Mouse (Mus musculus) embryonic facial prominence, embryonic 14.5 days (tissue): ENCODE measurements around the gene Ltv1. TPM values are rescaled to one million over a fixed set of nuclear protein-coding genes. Genes with fewer than 3 reads are reported as not detected.

Source experiments
- ATAC-seq: fragments of 200-750 bp; cut with Nextera tagmentation; 2 replicates; pipeline ENCODE4 v1.8.0; 2017; ENCODE audit warnings: low read depth, moderate number of reproducible peaks, moderate TSS enrichment
- DNase-seq: peaks from one replicate; pipeline ENCODE4 v3.0.0-alpha.2; 2015; ENCODE audit warnings: low spot score
- H3K27ac ChIP-seq: fragments of 300-500 bp; sonication (generic); replicated peaks from 2 replicates; pipeline ENCODE4 v1.5.1; 2014; ENCODE audit warnings: low read depth, mild to moderate bottlenecking, low read length, moderate library complexity
- H3K27me3 ChIP-seq: fragments of 300-500 bp; sonication (generic); replicated peaks from 2 replicates; pipeline ENCODE4 v1.6.1; 2014; ENCODE audit warnings: low read length; ENCODE audit not compliant: control insufficient read depth, insufficient read depth
- H3K36me3 ChIP-seq: fragments of 300-500 bp; sonication (generic); 2 replicates; pipeline ENCODE4 v1.6.1; 2014; ENCODE audit warnings: low read length, mixed read lengths; ENCODE audit not compliant: control insufficient read depth, insufficient read depth
- H3K4me1 ChIP-seq: fragments of 300-500 bp; sonication (generic); 2 replicates; pipeline ENCODE4 v1.6.1; 2014; ENCODE audit warnings: antibody characterized with exemption, low read length; ENCODE audit not compliant: control insufficient read depth, insufficient read depth
- H3K4me2 ChIP-seq: fragments of 300-500 bp; sonication (generic); 2 replicates; pipeline ENCODE4 v1.6.1; 2014; ENCODE audit warnings: low read depth, mild to moderate bottlenecking, low read length, moderate library complexity, mixed read lengths
- H3K4me3 ChIP-seq: fragments of 300-500 bp; sonication (generic); 2 replicates; pipeline ENCODE4 v1.5.1; 2014; ENCODE audit warnings: low read depth, mild to moderate bottlenecking, low read length
- H3K9ac ChIP-seq: fragments of 300-500 bp; sonication (generic); 2 replicates; pipeline ENCODE4 v1.6.1; 2014; ENCODE audit warnings: low read depth, mild to moderate bottlenecking, low read length, moderate library complexity, mixed read lengths
- H3K9me3 ChIP-seq: fragments of 300-500 bp; sonication (generic); 2 replicates; pipeline ENCODE4 v1.6.1; 2016; ENCODE audit warnings: low read length; ENCODE audit not compliant: control insufficient read depth
- WGBS: fragments of 180-500 bp; shearing (Covaris S2); extraction: QIAGEN DNeasy Blood & Tissue Kit; methylation state at CpG from one replicate; pipeline ENCODE4 v1.1.7; 2014; 5-methylcytosine and 5-hydroxymethylcytosine counted together
- polyA plus RNA-seq: library from polyadenylated mRNA; unstranded; fragments of >200 nt; fragmentation: Nextera tagmentation; extraction: Ambion mirVana; gene quantifications from 2 replicates; pipeline ENCODE4 v1.2.1, GENCODE M21; 2014

Gene Ltv1
- 72.2 and 77.3 TPM in 2 replicates for polyA plus RNA-seq

GRCm38 (mm10) chr10:13192731-13193351 is at the start of gene Ltv1:
Ltv1 (minus strand) TSS chr10:13193168.
- WGBS, result 1% methylated on average over 37 of the region's 43 CpGs
- Histone ChIP-seq H3K27ac (peak within 1 kb of the TSS; percentile 90), H3K4me2 (peak within 1 kb of the TSS; percentile 71), H3K9ac (peak within 1 kb of the TSS; percentile 92), H3K36me3 (peaks cover 25% of the 10 kb centered on the region), H3K4me1 (peaks cover 6% of the 10 kb centered on the region), H3K9me3 (no peaks in the 10 kb centered on the region), H3K4me3 (peak within 1 kb of the TSS; percentile 88), H3K27me3 (no peaks in the 10 kb centered on the region)
- DNase-seq (peak; percentile 98), ATAC-seq (peak; percentile 98)

GRCm38 (mm10) chr10:13240431-13240830 is 47.5 kb upstream of the Ltv1 start:
- no peaks in the 10 kb centered on the region for H3K27me3 ChIP-seq
- no peak overlapping the region for H3K4me3 ChIP-seq
- DNase-seq (no peak), ATAC-seq (no peak)
- no peak overlapping the region for H3K9ac ChIP-seq
- H3K27ac ChIP-seq, result no peak overlapping the region
- peaks cover 30% of the 10 kb centered on the region; the same call in 1 of the 2 replicates for H3K36me3 ChIP-seq
- 77% methylated on average over 4 of the region's 4 CpGs for WGBS
- no peaks in the 10 kb centered on the region for H3K4me1 ChIP-seq
- no peaks in the 10 kb centered on the region for H3K9me3 ChIP-seq
- H3K4me2 ChIP-seq, result no peak overlapping the region

DNA sequence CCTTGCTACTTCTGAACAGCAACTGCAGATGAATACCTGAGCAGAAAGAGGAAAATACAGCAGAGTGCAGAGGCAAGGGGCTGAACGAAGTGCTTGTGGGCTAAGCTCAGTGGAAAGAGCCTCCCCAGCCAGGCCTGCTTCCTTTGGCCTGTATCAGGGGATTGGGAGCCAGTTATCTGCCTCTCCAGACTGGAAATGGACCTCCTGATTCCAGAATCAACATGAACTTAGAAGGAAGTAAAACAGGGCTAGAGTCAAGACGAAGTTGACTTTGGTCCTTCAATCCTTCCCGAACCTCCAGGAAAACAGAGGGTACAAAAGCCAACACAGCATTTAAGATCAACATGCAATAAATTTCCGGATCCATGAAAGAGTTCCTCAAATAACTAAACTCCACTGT is 45.2 kb upstream of the Ltv1 start:
- H3K9ac ChIP-seq, result no peak overlapping the region
- WGBS, result 84% methylated on average over 4 of the region's 4 CpGs
- no peak overlapping the region for H3K4me3 ChIP-seq
- H3K4me2 ChIP-seq, result no peak overlapping the region
- no peak for DNase-seq
- H3K27me3 ChIP-seq, result no peaks in the 10 kb centered on the region
- H3K27ac ChIP-seq, result no peak overlapping the region
- no peak for ATAC-seq
- H3K9me3 ChIP-seq, result no peaks in the 10 kb centered on the region
- H3K4me1 ChIP-seq, result no peaks in the 10 kb centered on the region; the same call in 1 of the 2 replicates
- peaks cover 23% of the 10 kb centered on the region; the same call in 1 of the 2 replicates for H3K36me3 ChIP-seq

DNA sequence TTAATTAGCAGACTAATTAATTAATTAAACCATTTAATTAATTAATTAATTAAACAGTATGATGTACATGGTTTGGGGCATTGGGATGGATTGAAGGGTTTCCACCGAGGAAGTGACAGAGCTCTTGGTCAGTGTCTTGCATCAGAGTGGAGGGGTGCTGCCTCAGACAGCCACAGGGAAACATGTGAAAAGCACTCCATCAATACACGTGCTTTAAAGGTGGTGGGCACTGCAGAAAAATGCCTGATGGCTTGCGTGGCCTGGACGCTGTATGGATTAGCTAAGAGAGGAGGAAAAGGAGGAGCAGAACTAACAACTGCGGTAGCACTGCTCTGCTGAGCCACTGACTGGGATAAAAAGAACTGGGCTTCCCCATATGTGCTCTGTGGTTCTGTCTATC is 43.9 kb upstream of the Ltv1 start:
- Histone ChIP-seq H3K4me3 (no peak overlapping the region), H3K4me2 (no peak overlapping the region), H3K4me1 (no peaks in the 10 kb centered on the region; the same call in 1 of the 2 replicates), H3K27ac (no peak overlapping the region), H3K9ac (no peak overlapping the region), H3K27me3 (no peaks in the 10 kb centered on the region), H3K36me3 (peaks cover 28% of the 10 kb centered on the region; the same call in 1 of the 2 replicates), H3K9me3 (no peaks in the 10 kb centered on the region)
- ATAC-seq (no peak), DNase-seq (no peak)
- 87% methylated on average over 5 of the region's 5 CpGs for WGBS

GRCm38 (mm10) chr10:13234503-13234902 is 41.5 kb upstream of the Ltv1 start:
- no peak overlapping the region for H3K4me2 ChIP-seq
- peak; percentile 57; the same call in 1 of the 2 replicates for ATAC-seq
- H3K4me1 ChIP-seq, result no peaks in the 10 kb centered on the region; the same call in 1 of the 2 replicates
- DNase-seq, result peak; percentile 79
- H3K36me3 ChIP-seq, result peaks cover 26% of the 10 kb centered on the region; the same call in 1 of the 2 replicates
- no peak overlapping the region for H3K9ac ChIP-seq
- 47% methylated on average over 3 of the region's 3 CpGs for WGBS
- H3K4me3 ChIP-seq, result no peak overlapping the region
- peak overlapping the region; percentile 63 for H3K27ac ChIP-seq
- no peaks in the 10 kb centered on the region for H3K9me3 ChIP-seq
- H3K27me3 ChIP-seq, result no peaks in the 10 kb centered on the region

DNA sequence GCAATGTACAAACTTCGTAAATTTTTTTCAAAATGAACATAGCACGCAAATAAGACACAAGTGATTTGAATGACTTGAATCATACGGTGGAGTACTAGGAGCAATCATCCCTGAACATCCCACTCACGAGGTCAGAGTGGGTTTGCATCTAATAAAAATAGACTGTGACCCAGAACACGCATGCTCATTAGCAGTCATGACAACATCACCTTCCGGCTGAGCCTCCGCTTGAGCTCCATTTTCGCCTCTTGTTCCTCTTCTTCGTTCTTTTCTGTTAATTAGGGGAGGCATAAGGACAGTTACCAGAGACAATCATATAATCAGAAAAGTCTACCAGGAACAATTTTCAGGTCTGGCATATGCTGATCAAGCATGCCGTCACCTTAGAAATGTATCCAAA is 41.0 kb upstream of the Ltv1 start:
- Histone ChIP-seq H3K9me3 (no peaks in the 10 kb centered on the region), H3K27ac (peak overlapping the region; percentile 63), H3K36me3 (peaks cover 26% of the 10 kb centered on the region; the same call in 1 of the 2 replicates), H3K4me3 (no peak overlapping the region), H3K27me3 (no peaks in the 10 kb centered on the region), H3K4me2 (no peak overlapping the region), H3K9ac (no peak overlapping the region), H3K4me1 (no peaks in the 10 kb centered on the region; the same call in 1 of the 2 replicates)
- no peak for DNase-seq
- WGBS, result 85% methylated on average over 10 of the region's 10 CpGs
- ATAC-seq, result no peak

DNA sequence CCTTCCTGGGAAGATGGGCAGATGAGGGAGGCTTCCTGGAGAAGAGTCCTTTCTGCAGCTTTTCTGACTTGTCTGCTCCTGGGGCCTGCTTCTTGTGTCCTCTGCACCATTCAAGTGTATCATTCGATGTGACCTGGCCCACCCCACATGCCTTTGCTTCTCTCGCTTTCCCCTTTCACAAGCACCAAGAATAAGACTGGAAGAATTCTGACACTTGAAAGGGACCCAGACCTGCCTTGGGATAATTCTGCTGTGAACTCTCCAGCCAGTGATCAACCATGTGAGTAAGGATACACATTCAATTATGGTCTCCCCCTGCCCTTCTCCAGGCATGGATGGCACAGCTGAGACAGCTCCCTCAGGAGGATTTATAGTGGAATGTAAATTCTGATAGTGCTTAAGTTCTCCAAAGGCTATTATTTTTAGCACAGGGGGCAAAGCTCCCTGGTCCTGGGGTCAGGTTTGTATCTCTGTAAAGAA is 40.2 kb upstream of the Ltv1 start:
- no peak overlapping the region for H3K4me2 ChIP-seq
- no peak overlapping the region for H3K4me3 ChIP-seq
- peaks cover 29% of the 10 kb centered on the region for H3K36me3 ChIP-seq
- WGBS, result 75% methylated on average over 2 of the region's 2 CpGs
- no peaks in the 10 kb centered on the region for H3K9me3 ChIP-seq
- H3K27ac ChIP-seq, result no peak overlapping the region
- no peak overlapping the region for H3K9ac ChIP-seq
- ATAC-seq, result no peak
- H3K27me3 ChIP-seq, result no peaks in the 10 kb centered on the region
- DNase-seq, result no peak
- no peaks in the 10 kb centered on the region; the same call in 1 of the 2 replicates for H3K4me1 ChIP-seq

DNA sequence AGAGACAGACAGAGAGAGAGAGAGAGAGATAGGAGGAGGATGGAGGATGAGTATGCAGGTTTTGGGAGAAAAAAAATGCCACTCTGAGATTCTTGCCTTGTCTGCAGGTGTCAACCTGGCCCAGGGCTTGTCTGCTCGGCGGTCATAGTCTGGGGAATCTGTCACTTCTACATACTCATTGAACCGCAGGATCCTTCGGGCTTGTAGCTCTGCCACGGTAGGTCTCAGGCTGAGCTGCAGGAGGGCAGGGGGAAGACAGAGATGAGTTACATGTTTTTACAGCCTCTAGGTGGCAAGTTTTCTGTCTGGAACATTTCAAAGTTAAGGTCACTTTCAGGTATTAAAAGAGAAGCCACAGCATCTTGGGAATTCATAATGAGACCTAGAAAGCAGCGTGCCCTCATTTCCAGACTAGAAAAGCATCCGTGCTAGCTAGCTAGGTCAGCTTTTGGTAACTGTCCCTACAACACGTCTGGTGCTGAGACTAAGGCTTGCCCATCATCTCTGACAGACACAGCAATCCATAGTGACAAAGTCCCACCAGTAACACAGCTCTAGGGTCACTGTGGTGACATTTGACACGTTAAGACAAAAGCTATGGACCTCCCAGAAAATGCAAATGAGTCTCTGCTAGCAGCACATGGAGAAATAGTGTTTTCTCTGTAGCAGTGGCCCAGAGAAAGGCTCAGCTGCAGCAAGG is 39.6 kb upstream of the Ltv1 start:
- no peak overlapping the region for H3K27ac ChIP-seq
- H3K9ac ChIP-seq, result no peak overlapping the region
- no peaks in the 10 kb centered on the region; the same call in 1 of the 2 replicates for H3K4me1 ChIP-seq
- no peak overlapping the region for H3K4me2 ChIP-seq
- 60% methylated on average over 9 of the region's 9 CpGs for WGBS
- H3K4me3 ChIP-seq, result no peak overlapping the region
- H3K36me3 ChIP-seq, result peaks cover 30% of the 10 kb centered on the region
- no peaks in the 10 kb centered on the region for H3K9me3 ChIP-seq
- ATAC-seq (no peak), DNase-seq (no peak)
- H3K27me3 ChIP-seq, result no peaks in the 10 kb centered on the region
